Mouse (Mus musculus): ENCODE data around the gene Adam12.

Adam12 gene

DNA sequence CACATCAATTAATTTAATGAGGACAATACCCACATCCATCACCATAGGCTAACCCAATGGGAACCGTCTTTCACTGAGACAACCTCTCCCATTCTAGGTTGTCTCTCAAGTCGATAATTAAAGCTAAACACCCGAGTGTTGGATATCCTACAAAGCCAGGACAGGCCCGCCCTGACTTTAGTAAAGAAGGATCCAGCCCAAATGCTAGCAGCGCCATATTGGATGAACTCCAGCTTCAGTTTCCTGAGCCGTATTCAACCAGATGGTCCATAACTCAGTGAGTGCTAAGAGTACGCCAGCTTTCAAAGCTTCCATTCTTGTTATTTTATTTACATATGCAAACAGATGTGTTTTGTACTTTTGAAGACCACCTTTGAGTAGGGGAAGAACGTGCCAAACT lies 81.6 kb downstream of the Adam12 start:
- no peak for DNase-seq (ENCODE audit: low read depth, low spot score)

DNA sequence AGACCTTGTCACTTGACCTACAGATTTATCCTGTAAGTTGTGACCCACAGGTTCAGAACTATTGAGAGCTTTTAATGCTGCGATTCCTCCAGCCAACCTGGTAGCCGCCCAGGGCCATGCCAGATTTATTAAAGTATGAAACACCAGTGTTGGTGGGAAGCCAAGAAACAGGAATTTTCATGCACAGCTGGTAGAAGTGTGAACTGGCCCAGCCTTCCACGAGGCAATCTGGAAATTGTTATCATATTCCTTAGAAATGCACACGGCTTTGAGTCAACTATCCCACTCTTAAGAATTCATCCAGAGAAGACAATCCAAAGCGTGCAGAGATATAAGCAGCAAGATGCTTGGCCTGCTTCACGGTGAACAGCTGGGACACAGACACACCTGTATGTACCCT lies 82.6 kb downstream of the Adam12 start:
- DNase-seq (ENCODE audit: low read depth, low spot score), result no peak

DNA sequence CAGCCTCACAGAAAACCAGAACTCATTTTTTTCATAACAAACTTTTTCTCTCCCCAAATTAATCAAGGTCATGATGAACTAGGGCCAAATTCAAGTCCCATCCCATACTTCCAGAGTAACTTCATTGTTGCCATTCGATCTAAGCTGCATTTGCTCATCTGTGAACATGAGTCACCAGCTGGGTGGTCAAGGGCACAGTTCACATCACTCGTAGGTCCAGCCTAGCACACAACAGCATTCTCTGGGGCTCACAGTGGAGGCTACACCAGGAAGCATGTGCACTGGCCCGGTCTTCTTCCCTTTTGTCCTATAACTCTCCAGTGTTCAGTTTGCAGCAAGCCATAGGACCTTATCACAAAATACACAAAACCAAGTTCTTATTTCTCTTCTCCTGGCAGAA lies 84.4 kb downstream of the Adam12 start:
- DNase-seq (ENCODE audit: low read depth, low spot score), result no peak

DNA sequence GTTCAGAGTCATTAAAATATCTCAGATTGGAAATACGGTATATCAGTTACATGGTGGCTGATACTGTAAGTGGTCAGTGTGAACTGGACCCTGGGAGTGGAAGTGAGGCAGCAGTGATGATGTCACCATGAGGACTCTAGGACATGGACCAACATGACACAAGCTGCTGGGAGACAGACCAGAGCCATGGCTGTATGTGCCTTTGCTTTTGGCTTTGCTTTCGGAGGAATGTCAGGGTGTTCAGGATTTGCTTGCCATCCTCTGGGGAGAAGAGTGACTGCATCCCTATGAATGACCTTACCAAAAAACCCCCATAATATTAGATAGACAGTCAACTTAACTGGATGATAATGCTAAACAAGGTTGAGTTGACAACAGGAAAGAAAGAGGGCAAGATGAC lies 85.1 kb downstream of the Adam12 start:
- DNase-seq (ENCODE audit: low read depth, low spot score), result no peak

DNA sequence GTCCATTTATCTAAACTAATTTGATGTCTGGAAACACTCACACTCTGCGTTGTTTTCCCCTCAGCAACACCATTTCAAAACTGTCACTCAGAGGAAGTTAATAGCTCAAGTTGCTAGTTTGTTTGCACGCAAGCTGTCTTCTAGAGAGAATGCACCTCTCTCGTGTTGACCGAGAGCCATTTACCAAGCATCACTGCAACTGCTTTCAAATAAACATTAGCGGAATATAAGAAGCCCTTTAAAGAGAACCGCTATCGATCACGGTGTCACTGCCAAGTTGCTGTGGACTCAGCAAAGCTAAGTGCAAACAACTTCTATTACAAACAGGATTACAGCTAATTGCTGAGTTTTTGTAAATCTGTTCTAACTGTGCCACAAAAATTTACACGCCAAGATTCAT lies 87.8 kb downstream of the Adam12 start:
- no peak for DNase-seq (ENCODE audit: low read depth, low spot score)

DNA sequence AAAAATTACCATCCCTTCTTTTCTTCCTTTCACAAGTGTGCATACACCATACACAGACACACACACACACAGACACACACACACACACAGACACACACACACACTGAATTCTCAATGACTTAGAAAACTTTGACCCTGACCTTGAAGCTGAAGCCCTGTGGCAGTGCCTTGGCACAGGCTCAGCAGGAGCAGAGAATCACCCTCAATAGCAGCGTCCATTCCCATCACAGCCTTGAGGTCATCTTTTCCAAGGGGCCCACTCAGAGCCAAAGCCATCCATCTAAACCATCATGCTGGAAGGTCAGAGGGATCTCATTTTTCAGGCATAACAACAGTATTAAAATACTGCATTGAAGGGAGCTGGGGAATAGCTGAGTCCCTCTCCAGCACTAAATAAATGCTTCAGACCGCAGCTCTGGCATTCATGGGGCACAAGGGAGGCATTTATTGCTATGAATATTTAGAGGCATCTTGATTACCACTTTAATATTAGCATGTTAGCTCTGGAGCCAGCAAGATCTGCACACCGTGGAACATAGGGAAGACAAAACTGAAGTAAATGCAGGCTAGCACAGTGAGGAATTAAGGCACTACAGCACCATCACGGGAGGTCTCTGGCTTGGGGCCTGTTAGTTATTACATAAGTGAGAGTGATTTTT lies 92.5 kb downstream of the Adam12 start:
- DNase-seq (ENCODE audit: low read depth, low spot score), result no peak

DNA sequence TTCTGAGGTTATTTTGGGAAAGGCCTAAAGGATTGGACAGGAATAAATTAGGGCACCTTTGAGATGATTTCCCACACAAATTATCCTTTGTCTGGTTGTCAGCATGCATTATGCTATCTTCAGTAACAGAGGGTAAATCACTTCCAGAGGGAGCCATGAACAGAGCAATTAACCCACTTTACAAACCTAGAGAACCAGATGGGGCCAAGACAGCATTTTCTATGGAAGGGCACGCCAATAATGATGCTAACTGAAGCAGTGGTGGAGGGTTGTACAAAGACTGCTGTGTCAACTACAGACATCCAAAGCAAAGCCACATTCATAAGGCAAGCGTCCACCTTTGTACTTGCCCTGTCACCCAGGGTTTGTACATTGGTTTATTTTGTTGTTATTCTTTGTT lies 99.6 kb downstream of the Adam12 start:
- DNase-seq (ENCODE audit: low read depth, low spot score), result no peak

DNA sequence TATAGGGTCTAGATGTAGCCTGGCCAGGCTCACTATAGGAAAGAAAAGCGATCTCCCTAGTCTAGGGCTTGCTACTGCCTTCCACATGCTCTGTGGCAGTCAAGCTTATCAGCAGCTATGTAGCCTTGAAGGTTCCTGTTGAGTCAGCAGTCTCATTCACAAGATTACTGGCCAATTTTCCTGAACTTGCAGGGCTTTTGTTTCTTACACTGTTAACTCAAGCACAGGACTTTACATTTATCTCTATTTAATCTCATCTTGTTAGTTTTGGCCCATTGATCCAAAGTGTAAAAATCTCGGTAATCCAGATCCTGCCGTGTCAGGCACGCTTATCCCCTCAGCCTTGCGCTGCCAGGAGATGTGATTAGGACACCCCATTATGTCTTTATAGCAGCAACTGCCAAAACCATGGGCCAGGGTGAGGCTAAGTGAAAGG lies 103.8 kb downstream of the Adam12 start:
- no peak for DNase-seq (ENCODE audit: low read depth, low spot score)

DNA sequence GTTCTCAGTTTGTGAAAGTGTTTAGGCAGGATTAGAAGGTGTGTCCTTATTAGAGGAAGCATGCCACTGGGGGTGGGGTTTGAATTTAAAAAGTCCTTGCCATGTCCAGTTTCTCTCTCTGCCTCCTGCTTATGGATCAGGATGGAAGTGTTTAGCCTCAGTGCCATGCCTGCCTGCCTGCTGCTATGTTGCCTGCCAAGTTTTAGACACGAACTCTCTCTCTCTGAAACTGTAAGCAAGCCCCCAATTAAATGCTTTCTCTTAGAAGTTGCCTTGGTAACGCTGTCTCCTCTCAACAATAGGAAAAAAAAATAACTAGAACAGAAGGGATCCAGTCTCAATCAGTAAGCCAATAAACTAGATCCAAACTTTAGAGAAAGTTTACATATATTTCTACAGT lies 110.5 kb downstream of the Adam12 start:
- DNase-seq (ENCODE audit: low read depth, low spot score), result no peak

DNA sequence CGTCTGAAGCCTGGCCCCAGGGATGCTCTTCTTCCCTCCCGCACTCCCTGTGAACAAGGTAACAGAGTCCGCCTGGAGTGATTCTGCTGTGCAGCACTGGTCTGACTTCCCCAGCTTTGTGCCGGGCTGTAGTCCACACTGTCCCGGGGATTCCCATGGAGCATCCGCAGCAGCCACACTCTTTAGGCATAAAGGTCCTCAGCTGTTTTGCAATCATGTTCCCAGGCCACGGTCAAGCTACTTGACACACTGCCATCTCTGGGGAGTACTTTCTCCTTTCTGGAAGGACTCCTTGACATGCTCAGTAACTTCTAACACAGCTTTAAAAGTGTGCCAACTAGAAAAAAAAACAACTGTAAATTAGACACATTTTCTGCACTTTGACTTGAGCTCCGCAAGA lies 116.5 kb downstream of the Adam12 start:
- DNase-seq (ENCODE audit: low read depth, low spot score), result peak; percentile 2

DNA sequence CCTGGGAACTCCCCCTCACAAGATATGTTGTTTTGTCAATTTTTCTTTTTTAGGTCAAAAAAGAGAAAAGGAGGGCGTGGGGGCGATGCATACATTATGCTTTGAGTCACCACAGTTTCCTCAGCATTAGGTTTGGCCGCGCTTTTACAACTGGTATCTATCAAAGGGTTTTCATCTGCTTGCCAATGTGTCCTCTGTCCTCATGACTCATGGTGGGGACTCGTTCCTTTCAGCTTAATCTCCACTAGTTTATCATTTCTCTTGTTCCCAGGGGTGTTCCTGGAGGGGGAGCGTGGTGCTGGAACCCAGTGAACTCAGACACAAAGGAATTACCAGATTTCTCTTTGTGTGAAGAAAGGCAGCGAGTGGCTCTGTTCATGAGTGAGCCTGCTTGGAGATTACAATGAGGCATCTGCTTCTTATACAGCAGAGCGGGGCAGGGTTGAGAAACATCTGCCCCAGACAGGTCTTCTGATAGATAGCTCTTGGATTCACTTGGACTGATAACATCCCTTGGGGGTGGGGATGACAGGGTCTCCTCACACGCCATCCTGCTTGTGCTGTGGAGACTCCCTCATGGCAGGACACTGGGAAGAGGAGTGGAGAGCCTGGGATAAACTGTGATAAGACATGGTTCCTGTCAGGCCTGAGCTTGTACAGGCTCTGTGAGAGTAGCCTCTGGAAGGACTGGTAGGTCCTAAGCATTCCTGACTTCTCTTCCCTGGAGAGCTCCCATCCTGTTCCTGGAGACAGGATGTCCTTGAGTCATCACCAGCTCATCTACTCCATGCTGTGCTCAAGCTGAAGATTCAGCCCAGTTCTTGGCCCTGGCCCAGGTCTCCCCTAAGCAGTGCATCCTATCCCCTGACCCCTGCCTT lies 117.4 kb downstream of the Adam12 start:
- DNase-seq (ENCODE audit: low read depth, low spot score), result no peak

DNA sequence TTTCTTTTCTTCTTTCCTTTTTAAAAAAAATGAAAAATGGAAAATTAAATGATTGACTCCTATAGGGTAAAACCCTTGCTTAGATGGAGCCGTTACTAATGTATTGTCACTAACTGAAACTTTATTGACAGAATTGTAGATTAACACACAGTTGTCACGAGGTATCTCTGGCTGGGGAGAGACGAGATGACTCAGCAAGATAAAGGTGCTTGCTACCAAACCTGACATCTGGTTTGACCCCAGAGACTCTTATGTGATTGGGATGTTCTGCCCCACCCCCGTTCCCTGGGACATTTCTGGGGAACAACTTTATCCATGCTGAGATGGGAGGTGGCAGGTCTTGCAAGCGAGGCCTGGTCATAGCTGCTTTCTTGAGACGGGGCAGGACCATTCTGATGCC lies 118.1 kb downstream of the Adam12 start:
- DNase-seq (ENCODE audit: low read depth, low spot score), result no peak

DNA sequence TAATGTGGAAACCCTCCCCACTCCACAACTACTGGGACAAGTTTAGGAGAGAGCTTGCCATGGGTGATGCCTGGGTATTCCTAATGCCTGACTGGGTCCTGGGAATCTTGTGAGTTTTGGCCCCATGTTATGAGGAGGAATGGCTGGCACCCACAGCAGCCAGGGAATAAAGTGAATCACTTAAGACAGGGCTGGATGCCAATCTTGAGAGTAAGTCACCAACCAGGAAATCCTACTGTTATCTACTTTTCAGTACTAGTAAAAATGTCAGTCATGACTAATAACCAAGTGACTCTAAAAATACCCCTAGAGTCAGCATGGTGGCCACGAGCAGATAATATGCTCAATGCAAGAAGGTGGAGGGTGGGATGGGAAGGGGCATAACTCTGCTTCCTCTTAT lies 121.8 kb downstream of the Adam12 start:
- DNase-seq (ENCODE audit: low read depth, low spot score), result no peak

DNA sequence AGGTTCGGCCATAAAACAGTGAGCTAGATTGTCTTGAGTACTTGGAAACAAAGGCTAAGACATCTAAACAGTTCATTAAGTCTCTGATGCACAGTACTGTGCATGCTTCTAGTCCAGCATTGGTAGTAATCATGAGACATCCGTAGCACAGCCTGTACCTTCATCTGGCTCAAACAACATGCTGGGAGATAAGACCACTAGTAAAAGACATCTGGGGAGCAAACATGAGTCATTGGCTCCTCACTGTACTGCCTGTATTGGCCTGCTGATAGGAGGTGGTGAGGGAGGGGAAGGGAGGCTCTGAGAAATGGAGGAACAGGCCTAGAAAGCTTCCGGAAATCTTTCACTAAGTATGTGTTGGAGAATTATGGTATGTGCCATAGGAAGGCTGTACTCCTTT lies 124.1 kb downstream of the Adam12 start:
- no peak for DNase-seq (ENCODE audit: low read depth, low spot score)

DNA sequence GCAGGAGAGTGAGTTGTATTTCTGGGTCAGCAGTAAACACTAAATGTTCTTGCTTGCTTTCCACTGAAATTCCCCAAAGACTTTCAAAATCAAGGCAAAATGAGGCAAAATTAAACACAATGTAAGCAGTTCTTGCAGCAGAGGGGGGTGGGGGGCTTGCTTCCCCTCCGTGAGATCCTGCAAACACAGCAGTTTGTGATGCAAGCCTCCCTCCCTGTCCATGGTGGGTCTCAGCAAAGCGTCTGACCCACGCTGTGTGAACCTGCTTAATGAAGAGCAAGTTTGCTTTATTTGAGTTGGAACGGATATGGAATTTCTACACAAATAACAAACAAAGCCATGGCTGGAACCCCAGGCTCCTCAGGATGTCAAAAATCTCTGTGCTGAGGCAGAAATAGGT lies 132.9 kb downstream of the Adam12 start:
- DNase-seq (ENCODE audit: low read depth, low spot score), result no peak

DNA sequence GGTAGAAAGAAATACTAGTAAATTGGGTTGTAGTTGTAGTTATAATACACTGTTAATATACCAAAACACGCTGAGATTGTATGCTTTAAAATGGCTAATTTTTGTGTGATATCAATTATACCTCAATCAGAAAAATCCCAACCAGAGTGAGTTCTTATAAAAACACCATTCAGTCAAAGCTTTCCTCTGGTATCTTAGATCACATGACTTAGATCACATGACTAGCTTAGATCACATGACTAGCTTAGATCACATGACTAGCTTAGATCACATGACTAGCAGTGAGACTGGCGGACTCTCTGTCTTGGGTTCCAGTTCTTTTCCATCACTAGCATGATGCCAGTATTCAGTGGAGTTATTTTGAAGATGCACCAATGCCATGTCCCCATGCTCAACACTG lies 134.1 kb downstream of the Adam12 start:
- no peak for DNase-seq (ENCODE audit: low read depth, low spot score)

DNA sequence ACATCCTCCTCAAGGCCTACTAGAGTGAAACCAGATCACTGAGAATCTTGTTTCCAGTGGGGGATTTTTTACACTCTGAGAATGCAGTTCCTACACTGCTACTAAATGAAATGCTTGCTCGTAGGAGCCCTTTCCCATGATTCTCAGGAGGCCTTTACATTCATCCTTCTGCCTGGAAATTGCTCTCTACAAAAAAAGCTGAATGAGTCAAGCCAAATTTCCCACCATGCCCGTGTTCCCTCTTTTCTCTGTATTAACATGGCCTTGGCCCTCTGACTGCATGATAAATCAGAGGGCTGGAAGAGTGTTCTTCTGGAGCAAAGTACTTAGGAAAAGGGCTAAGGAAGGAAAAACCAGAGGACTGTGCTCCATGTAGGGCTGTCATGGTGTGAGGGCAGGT lies 138.1 kb downstream of the Adam12 start:
- no peak for DNase-seq (ENCODE audit: low read depth, low spot score)

DNA sequence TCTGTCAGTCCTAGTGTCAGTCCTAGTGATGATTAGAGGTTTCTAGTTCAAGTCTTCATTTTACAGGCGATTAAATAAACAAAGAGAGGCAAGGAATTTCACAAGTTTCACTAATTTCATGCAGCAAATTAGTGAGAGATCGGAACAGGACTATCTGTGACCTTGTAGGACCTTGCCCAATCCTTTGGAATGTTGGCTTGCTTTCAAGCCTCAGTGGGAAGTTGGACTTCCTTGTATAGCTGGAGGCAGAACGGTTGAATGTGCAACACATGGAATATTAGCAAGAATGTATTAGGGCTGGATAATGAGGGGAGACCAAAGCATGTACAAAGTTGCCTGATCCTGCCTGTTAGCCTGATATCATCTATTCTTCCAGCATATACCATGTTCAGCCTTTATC lies 141.2 kb downstream of the Adam12 start:
- no peak for DNase-seq (ENCODE audit: low read depth, low spot score)

DNA sequence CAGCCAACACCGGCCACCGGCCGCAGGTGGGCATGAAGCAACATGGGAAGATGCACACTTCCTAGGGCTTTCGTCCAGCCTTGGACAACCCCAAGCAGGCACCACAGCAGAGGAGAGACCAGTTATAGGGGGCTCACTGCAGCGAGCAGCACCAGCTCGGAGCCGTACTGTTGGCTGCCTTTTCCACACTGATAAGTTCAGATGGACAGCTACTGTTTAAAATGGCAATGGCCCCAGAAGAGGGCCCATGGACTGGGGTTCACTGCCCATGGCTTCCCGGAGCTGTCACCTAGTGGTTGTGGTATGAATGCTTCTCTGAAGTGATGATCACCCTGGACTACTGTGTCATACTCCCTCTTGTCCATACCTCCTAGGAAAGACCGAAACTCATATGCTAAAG lies 141.7 kb downstream of the Adam12 start:
- no peak for DNase-seq (ENCODE audit: low read depth, low spot score)

DNA sequence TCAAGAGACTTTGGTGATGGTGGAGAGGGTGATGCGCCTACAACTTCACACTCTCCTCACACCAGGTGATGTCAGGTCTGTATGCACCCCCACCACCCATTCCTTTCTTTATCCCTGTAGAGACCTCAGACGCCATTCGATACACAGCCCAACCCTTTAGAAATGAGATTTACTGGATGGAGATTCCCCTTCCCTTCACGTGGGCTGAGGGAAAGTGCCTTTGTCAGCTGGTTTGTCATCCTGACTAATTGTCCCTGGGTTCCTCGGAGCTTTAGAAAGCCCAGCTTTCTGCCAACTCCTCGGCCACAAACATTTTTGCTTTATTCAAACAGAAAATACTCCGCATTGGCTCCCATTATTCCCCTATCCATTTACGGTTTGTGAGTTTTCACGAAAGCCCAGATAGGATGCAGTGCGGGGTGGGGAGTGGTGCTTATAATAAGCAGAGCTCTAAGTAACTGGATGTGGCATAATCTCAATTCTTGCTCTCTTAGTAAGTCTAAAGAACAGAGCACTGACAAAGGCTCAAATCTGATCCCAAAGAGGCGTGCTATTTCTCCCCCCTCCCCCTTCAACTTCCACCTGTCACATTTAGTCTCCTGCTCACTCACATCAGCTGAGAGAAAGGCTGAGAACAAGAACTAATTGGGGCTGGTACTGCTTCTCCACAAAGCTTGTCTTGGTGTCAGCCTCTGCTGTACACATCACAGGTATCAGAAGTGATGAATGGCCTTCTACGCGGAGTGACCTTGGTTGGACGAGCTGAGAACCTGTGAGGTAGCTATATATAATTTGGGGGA lies 143.2 kb downstream of the Adam12 start:
- DNase-seq (ENCODE audit: low read depth, low spot score), result no peak

DNA sequence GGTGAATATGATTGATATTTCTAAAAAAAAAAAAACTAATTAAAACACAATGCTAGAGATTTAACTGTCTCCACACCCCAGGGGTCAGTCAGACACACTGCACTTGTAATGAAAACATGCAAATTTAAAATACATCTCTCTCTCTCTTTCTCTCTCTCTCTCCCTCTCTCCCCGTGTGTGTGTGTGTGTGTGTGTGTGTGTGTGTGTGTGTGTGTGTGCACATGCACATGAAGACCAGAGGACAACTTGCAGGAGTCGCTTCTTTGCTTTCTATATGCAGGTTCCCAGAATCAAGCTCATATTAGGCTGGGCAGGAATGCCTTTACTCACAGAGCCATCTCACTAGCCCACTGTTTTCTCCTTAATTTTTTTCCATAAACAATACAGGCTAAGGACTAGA lies 146.6 kb downstream of the Adam12 start:
- DNase-seq (ENCODE audit: low read depth, low spot score), result no peak

DNA sequence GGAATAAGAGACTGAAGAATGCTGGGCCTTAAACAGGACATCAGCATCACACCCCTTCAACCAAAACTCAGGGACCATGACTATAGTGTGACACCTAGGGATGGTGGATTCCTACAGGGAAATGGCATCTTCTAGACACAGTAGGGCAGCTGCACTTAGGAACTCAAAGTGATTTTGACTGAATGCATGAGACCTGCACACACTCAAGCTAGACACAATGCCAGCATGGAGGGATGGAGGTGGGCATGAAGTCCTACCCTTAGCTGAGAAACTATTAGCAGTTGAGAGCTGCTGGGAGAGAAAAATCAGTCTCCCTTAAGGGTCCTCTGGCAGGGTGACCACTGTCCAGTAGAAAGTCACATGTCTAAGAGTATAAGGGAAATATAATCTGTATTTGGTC lies 147.0 kb downstream of the Adam12 start:
- no peak for DNase-seq (ENCODE audit: low read depth, low spot score)

All from ZHBTc4 (cell line).